Mouse (Mus musculus) forebrain, embryonic 16.5 days (tissue): ENCODE results near the gene Smug1. TPM values are rescaled to one million over a fixed set of nuclear protein-coding genes. Genes with fewer than 3 reads are reported as not detected.

ENCODE experiments used
- ATAC-seq: fragments of 200-750 bp; cut with Nextera tagmentation; 2 replicates; pipeline ENCODE4 v1.8.0; 2017; ENCODE audit warnings: mild to moderate bottlenecking, moderate library complexity
- H3K27ac ChIP-seq: fragments of 300-500 bp; sonication (generic); 2 replicates; pipeline ENCODE4 v1.5.1; 2014; ENCODE audit warnings: low read length, control low read depth
- H3K27me3 ChIP-seq: fragments of 300-500 bp; sonication (generic); replicated peaks from 2 replicates; pipeline ENCODE4 v1.6.1; 2014; ENCODE audit warnings: low read length; ENCODE audit not compliant: control insufficient read depth, insufficient read depth
- H3K36me3 ChIP-seq: fragments of 300-500 bp; sonication (generic); 2 replicates; pipeline ENCODE4 v1.6.1; 2014; ENCODE audit not compliant: control insufficient read depth, insufficient read depth
- H3K4me1 ChIP-seq: fragments of 300-500 bp; sonication (generic); replicated peaks from 2 replicates; pipeline ENCODE4 v1.6.1; 2014; ENCODE audit warnings: low read length; ENCODE audit not compliant: control insufficient read depth, insufficient read depth
- H3K4me2 ChIP-seq: fragments of 300-500 bp; sonication (generic); 2 replicates; pipeline ENCODE4 v1.6.1; 2014; ENCODE audit warnings: mild to moderate bottlenecking, low read length, control low read depth
- H3K4me3 ChIP-seq: fragments of 300-500 bp; sonication (generic); replicated peaks from 2 replicates; pipeline ENCODE4 v1.5.1; 2014; ENCODE audit warnings: mild to moderate bottlenecking, low read length, control low read depth
- H3K9ac ChIP-seq: fragments of 300-500 bp; sonication (generic); replicated peaks from 2 replicates; pipeline ENCODE4 v1.6.1; 2014; ENCODE audit warnings: low read depth, low read length, control low read depth
- H3K9me3 ChIP-seq: fragments of 300-500 bp; sonication (generic); 2 replicates; pipeline ENCODE4 v1.6.1; 2016; ENCODE audit warnings: low read length; ENCODE audit not compliant: control insufficient read depth
- WGBS: fragments of 180-500 bp; shearing (Covaris S2); extraction: QIAGEN DNeasy Blood & Tissue Kit; methylation state at CpG from one replicate; pipeline ENCODE4 v1.1.7; 2014; 5-methylcytosine and 5-hydroxymethylcytosine counted together
- polyA plus RNA-seq: library from polyadenylated mRNA; unstranded; fragments of >200 nt; fragmentation: Nextera tagmentation; extraction: Ambion mirVana; gene quantifications from 2 replicates; pipeline ENCODE4 v1.2.1, GENCODE M21; 2015

Smug1 gene
- polyA plus RNA-seq, 1 experiment from 2014 or later: 28.0 TPM

GRCm38 (mm10) chr15:103168801-103169611, 2.1 kb upstream of the Smug1 start:
- ATAC-seq: 0 out of 2 replicates have a peak, but pooled peaks have one; percentile 24
- Histone ChIP-seq H3K9me3 (no peaks in the 10 kb centered on the region), H3K36me3 (no peaks in the 10 kb centered on the region), H3K27ac (no peak overlapping the region), H3K9ac (peak overlapping the region; percentile 61), H3K4me2 (peak overlapping the region; percentile 95), H3K4me3 (peak overlapping the region; percentile 54), H3K27me3 (peaks cover 82% of the 10 kb centered on the region), H3K4me1 (peaks cover 24% of the 10 kb centered on the region)
- under 1% methylated on average over 56 of the region's 63 CpGs for WGBS

DNA sequence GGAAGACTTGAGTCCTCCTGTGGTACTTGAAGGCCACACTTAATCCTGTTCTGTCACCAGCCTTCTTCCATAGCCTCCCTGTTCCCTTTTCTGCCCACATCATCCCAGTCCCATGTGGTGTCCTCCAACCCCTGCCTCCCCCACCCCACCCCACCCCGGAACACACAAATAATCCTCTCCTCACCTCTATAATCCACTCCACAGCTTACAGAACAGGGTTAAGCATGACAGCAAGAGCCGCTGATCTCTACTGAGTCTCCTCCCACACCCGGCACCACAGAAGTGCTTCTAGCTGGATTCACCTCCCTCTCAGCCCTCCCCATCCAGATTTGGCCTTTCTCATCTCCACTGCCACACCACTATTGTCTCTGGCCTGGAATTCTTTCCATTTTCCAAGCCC, 894 bp upstream of the Smug1 start:
- Histone ChIP-seq H3K9me3 (no peaks in the 10 kb centered on the region), H3K9ac (no peak overlapping the region), H3K27me3 (peaks cover 70% of the 10 kb centered on the region), H3K36me3 (no peaks in the 10 kb centered on the region), H3K4me3 (no peak overlapping the region), H3K4me1 (peaks cover 29% of the 10 kb centered on the region), H3K4me2 (no peak overlapping the region), H3K27ac (no peak overlapping the region)
- 6% methylated on average over 3 of the region's 3 CpGs for WGBS
- ATAC-seq: no peak

- ATAC-seq: no peak
- Histone ChIP-seq H3K9me3 (no peaks in the 10 kb centered on the region), H3K4me2 (no peak overlapping the region), H3K27me3 (peaks cover 51% of the 10 kb centered on the region), H3K27ac (no peak overlapping the region), H3K36me3 (no peaks in the 10 kb centered on the region), H3K9ac (no peak overlapping the region), H3K4me3 (no peak overlapping the region), H3K4me1 (peaks cover 33% of the 10 kb centered on the region)
- WGBS: 34% methylated on average over 5 of the region's 5 CpGs
Observed at GRCm38 (mm10) chr15:103165924-103166323, 968 bp downstream of the Smug1 start.

DNA sequence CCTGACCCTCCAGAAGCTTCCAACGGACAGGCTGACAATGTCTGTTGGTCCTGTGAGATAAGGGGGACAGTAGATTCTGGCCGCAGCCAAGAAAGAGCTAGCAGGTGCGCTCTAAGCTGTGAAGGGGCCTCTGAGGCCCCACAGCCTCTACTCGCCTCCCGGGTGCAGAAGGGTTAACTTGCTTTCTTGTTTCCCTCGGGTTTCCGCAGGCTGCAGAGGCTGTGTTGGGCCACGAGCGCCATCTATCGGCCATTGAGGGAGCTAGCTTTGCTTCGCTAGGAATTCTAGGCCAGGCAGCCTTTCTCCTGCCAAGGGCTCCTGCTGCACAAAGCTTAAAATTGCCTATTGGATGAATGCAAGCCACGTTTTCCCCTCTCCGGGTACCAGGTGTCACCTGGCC, 1.5 kb downstream of the Smug1 start:
- H3K4me2 ChIP-seq: no peak overlapping the region
- WGBS: under 1% methylated on average over 13 of the region's 13 CpGs
- peak; percentile 32 for ATAC-seq
- H3K9me3 ChIP-seq: no peaks in the 10 kb centered on the region
- H3K36me3 ChIP-seq: no peaks in the 10 kb centered on the region
- H3K4me3 ChIP-seq: no peak overlapping the region
- H3K27me3 ChIP-seq: peaks cover 46% of the 10 kb centered on the region
- H3K4me1 ChIP-seq: peaks cover 33% of the 10 kb centered on the region
- H3K27ac ChIP-seq: no peak overlapping the region
- no peak overlapping the region for H3K9ac ChIP-seq

- Histone ChIP-seq H3K4me2 (peak overlapping the region; percentile 68), H3K27me3 (peaks cover 26% of the 10 kb centered on the region), H3K4me1 (peaks cover 16% of the 10 kb centered on the region), H3K27ac (no peak overlapping the region), H3K4me3 (peak overlapping the region; percentile 63), H3K9me3 (no peaks in the 10 kb centered on the region), H3K9ac (peak overlapping the region; percentile 67), H3K36me3 (no peaks in the 10 kb centered on the region)
- WGBS: 8% methylated on average over 25 of the region's 25 CpGs
- peak; percentile 94 for ATAC-seq
Observed at GRCm38 (mm10) chr15:103163182-103163919, 3.5 kb downstream of the Smug1 start.

DNA sequence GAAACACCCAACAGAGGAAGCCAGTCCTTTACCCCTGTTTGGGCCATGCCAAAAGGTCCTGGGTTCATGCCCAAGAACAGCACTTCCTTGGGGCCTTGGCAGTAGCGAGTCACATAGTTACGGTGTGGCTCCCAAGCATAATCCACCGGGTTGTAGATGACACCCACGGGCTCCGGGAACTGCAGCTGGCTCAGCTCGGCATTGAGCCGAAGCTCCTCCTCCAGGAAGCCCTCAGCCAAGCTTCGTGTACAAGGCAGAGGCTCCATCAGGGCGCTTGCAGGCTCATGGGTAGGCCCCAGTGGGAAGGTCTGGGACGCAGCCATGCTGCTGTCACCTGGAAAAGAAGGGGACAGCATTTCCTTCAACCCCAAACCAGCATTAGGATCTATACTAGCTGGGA, 9.3 kb downstream of the Smug1 start:
- Histone ChIP-seq H3K4me2 (no peak overlapping the region), H3K4me1 (peaks cover 2% of the 10 kb centered on the region), H3K9me3 (no peaks in the 10 kb centered on the region), H3K36me3 (no peaks in the 10 kb centered on the region; the same call in 1 of the 2 replicates), H3K27me3 (no peaks in the 10 kb centered on the region), H3K4me3 (no peak overlapping the region), H3K9ac (no peak overlapping the region), H3K27ac (no peak overlapping the region)
- 77% methylated on average over 10 of the region's 10 CpGs for WGBS
- no peak for ATAC-seq

- H3K9ac ChIP-seq: no peak overlapping the region
- H3K27ac ChIP-seq: no peak overlapping the region
- 0 out of 2 replicates have a peak, but pooled peaks have one; percentile 27 for ATAC-seq
- no peak overlapping the region for H3K4me3 ChIP-seq
- H3K9me3 ChIP-seq: no peaks in the 10 kb centered on the region
- no peaks in the 10 kb centered on the region for H3K27me3 ChIP-seq
- H3K36me3 ChIP-seq: no peaks in the 10 kb centered on the region; the same call in 1 of the 2 replicates
- H3K4me1 ChIP-seq: no peaks in the 10 kb centered on the region
- WGBS: 44% methylated on average over 7 of the region's 7 CpGs
- no peak overlapping the region for H3K4me2 ChIP-seq
Observed at GRCm38 (mm10) chr15:103156890-103157289, 10.0 kb downstream of the Smug1 start.

DNA sequence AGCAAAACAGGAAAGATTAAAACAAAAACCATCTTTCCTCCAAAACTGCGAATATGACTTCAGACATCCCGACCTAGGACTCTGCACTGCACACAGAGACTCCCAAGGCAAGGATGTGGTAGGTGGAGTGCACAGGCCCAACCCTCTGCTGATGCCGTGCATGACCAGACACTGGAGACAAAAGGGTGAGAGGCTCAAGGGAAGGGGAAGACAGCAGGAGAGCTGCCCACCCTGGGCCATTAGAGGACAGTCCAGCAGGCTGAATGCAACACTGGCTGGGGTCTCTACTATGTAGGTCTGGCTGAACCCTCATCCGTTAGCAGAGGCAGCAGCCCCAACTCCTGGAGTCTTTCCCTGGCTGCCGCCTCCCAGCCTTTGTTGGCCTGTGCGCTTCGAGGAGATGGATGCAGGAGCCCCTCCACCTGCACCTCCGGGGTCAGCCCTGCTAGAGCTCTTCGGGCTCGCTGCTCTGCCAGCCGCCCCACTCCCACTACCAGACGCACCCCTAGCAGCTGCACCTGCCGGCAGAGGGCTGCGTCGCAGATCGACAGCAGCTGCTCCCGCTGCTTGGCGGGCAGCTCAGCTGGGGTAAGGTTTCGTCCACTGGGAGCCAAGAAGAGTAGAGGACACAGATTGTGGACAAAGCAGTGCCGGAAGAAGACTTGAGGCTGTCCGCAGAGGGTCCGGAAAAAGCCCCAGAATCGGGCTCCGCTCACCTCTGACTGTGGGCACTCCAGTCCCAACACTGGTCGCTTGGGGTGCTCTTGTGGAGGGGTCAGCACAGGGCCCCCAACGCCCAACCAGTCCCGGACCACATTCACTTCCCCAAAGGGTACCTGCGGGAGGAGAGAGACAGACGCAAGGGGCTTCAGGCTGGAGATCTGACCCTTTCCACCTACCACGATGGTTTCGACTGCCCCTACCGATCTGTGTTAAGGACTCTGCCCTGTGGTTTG, 11.2 kb downstream of the Smug1 start:
- no peak overlapping the region for H3K4me3 ChIP-seq
- no peak overlapping the region for H3K27ac ChIP-seq
- no peaks in the 10 kb centered on the region for H3K4me1 ChIP-seq
- no peak overlapping the region for H3K4me2 ChIP-seq
- H3K9ac ChIP-seq: 0 out of 2 replicates have a peak overlapping the region, but pooled peaks have one; percentile 18
- H3K27me3 ChIP-seq: no peaks in the 10 kb centered on the region
- peak; percentile 24; the same call in 1 of the 2 replicates for ATAC-seq
- 19% methylated on average over 32 of the region's 32 CpGs for WGBS
- no peaks in the 10 kb centered on the region; the same call in 1 of the 2 replicates for H3K36me3 ChIP-seq
- no peaks in the 10 kb centered on the region for H3K9me3 ChIP-seq
